Mouse (Mus musculus): ENCODE measurements around the gene Max. TPM values are rescaled to one million over a fixed set of nuclear protein-coding genes. Genes with fewer than 3 reads are reported as not detected.

Gene Max
- total RNA-seq, 2 experiments from 2014 or later, result 37.6 to 41.1 TPM

DNA sequence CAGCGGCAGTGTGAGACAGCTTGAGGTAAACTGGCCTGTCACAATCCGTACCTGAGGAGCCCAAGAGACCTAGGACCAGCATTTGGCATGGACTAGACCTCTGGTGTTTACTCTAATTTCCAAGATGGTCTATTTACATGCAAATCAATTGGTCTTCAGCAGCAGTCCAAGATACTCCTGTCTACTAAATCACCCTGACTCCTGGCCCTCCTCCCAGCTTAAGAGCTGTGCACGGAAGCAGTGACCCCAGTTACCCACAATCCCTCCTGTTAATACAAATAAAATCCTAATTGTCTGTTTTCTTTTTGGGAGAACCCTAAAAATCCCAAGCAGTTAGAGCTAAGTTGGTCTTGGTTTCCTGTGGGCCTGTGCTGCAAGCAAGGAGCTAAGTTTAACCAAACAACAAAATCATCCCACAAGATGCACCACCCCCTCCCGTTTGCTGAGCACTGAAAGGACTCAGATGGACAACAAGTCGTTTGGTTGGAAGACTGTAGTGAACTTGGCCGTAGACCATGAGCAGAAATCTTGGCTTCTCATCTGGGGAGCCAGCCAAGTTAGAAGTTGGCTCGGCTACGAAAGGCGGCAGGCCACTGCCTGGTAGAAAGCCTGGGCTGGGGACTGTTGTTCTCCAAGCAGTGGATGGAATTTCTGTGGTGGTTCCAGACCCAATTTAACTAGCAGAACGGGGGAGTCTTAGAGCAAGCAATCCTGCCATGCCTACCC is 7.1 kb downstream of the Max start:
- peak; percentile 78 for DNase-seq

DNA sequence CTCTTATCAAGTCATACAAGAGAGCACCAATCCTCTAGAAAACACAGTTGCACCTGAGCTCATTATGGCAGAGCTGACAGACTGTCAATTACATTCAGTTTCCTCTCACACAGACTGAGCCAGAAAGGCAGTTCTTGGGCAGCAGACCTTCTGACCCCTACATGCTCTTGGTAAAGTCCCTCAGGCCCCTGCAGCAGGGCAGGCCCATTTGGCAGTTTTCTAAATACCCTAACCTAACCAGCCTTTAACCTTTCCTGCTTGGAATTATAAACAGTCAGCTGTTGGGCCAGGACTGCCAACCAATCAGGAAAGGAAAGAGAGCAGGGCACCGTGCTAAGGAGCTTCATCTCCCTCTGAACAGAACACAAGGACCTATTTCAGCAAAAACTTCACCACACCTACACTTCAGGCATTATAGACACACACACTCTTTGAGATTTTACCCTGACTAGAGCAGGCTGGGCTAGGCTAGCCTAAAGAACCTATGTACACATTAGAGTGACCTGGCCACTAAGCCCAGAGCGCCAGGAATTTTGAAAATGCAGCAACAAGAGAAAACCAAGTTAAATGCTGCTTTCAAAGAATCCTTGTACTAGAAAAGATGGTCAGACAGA is 8.1 kb downstream of the Max start:
- no peak for DNase-seq

DNA sequence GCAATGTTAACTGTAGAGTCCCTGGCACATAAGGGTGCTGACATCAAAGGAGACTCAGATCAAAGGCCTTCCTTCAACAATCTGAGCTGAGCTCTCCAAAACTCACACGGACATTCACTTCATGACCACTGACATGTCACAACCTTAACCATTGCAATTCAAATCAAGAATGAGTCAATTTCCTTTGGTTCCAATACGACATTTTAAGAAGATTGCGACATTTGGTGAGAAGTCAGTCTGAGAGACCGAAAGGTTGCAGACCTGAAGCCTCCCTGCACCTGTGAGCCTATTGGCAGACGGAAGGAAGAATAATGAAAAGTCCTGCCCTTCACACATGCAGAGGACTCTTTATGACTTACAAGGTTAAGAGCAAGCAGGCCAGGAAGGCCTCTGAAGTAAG is 11.7 kb downstream of the Max start:
- DNase-seq, result no peak

DNA sequence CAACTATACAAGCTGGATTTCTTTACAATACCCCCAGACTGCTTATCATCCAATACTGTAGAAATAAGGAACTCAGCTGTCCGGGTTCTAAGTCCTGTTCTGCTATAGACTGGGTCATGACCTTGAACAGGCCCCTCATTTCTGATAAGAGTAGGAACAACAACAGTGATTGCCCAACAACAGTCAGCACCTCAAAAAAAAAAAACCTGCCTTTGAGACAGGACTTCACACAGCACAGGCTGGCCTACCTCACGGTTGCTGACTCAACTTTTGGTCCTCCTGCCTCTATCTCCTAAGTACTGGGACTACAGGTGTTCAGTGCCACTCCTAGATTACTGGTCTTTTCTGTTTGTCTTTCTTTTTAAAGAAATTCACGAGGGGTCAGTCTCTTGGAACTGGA is 13.2 kb downstream of the Max start:
- no peak for DNase-seq

DNA sequence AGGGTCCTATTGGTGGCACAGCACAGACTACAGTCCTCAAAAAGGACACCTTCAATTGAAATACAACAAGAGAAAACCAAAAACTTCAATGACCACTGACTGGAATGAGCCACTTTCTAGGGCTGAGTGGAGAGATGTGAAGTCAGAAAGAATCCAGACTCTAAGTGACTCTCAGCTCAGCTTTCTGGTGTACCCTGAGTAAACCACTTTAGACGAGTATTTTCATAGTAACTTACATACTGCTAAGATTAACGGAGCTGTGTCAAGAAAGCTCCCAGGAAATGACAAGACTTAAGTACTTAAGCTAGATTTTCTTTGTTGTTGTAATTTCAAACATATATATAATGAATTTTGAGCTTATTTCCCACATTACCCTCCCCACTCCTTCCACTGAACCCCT is 13.8 kb downstream of the Max start:
- DNase-seq, result no peak

DNA sequence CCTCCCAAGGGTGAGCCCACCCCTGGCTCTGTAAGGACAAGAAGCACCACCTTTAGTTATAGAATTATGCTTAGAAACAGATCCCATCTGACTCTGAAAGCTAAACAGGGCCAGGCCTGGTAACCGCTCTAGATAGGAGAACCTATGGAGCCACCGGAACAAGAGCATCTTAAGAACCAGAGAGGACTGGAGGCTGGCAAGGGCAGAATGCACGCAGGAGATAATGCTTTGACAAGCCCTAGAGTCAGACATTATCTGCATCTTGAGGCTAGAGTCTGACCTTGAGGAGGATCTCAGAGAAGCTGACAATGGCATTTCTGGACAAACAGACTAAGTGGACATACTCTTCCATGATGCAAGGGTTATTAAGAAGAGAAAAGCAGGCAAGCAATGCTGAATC is 14.5 kb downstream of the Max start:
- no peak for DNase-seq

DNA sequence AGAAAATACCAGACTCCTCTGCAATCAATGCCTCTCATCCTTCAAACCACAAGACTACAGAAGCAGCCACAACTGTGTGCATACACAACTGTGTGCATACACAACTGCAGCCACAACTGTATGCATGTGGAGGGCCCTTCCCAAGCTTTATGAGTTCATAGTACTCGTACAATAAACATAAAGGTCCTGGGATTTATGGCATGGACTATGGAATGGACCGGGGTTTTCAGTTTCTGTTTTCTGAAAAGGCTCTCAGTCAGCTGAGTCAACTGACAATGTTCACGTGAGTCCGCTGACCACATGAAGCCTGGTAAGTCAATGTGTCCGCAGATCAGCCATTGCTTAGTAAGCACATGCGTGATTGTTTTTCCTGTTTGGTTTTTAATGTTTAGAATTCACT is 18.5 kb downstream of the Max start:
- no peak for DNase-seq

DNA sequence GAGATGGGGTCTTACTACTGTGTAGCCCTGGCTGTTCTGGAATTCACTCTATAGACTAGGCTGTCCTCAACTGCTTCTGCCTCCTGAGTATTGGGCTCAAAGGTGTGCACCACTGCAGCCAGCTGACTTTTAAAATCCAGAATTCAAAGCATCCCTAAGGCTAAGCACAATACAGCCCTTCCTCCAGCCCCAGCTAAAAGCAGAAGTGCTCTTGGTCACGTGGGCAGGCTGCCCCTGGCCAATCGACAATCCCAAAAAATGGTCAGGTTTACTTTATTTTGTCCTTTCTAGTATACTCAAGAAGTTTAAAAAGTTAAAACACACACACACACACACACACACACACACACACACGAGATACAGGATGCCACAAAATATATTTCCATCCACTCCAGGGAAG is 19.0 kb downstream of the Max start:
- no peak for DNase-seq

DNA sequence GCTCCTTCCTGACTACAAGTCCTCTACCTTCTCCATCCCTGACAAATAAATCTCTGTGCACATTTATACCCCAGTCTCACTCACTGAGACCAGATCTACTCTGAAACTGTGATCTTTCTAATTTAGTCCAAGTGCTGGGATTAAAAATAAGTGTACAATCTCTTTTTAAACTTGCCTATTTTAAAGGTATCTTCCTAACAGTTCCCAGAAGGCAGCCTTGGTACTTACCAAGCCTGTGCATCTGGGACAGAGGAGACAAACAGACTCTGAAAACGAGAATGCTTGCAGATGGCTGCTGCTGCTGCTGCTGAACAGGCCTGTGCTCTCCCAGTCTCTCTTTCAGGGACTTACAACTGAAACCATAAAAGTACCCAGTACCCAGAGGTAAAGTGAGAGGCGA is 19.5 kb downstream of the Max start:
- no peak for DNase-seq

DNA sequence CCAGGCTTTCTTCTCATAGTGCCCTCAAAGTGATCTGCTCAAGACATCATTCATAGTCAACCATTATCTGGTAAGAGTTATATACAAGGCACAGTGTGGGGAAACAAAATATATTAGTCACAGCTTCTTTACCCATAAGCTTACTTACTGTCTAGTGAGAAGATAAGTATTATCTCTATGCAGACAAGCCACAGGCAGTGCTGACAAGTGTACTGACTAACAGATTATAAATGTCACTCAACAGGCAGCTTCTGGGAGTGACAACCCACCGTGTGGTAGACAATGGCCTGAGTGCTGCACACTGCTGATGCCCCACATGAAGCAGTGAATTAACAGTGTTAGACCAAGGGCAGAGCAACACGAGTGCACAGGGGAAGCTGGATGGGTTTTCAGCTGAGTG is 20.5 kb downstream of the Max start:
- DNase-seq, result no peak

DNA sequence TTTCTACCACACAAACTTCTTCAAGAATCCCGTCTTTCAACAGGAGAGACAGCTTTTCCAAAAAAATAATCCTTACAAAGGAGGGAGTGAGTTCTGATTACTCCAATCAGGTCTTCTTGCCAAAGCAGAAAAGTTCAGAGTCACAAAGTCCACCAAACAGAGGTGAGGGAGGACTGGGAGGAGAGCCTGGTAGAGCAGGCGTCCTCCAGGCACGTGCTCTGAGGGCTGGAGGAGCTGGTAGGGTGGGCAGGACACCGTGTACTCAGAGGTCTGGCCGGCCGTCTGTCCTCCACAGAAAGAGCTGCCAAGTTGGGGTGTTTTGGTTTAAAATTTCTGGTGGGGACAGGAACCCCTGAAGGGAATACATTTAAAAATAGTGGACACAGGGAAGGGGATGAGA is 24.0 kb downstream of the Max start:
- no peak for DNase-seq

DNA sequence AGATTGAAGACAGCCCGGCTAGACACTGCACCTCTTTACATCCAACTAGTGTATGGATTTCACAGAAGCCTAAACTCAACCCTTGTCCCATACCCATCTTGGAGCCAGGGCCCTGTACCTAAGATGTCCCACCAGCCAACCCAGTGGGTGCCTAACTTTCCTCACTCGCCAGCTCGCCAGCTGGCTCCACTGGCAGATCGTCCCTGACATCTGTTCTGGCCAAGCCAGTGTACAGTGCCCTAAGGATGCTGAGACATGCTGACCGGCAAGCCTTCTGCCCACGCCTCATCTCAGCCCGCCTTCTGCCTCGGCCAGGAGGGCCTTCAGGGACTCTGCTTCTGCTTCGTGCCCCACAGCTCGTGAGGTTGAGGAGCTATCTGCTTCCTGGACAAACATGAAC is 25.8 kb downstream of the Max start:
- DNase-seq, result no peak

DNA sequence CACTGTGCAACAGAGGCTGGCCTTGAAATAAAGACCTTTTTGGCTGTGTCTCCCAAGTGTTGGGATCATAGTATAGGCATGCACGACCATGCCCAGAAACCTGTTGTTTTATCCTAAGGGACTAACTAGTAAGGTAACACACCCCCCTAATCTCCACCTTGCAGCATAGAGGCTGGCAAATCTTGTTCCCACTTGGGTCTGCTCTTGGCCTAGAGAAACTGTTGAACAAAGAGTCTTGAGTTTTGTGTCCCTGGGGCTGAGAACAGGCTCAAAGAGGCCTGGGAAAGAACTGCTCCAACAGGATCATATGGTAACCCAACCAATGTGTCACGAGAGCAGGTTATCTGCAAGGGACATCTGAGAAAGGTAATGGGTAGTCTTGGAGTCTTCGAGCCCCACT is 27.6 kb downstream of the Max start:
- DNase-seq, result no peak

DNA sequence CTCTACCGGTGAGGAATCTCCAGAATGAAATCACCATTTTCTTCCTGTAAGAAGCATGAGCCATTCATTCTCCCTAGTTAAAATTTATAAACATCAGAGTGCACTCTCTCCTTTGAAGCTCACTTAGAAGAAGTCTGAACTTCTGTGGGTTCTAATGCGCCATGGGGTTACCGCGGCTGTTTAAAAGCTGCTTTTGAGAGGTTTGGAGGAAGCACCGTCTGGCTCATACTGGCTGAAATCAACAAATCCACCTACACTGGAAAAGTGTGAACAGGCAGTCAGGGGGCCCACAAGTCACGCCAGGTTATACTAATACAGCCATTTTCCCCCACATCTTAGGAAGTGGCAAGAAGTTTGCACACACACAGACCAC is 29.3 kb downstream of the Max start:
- DNase-seq, result no peak

DNA sequence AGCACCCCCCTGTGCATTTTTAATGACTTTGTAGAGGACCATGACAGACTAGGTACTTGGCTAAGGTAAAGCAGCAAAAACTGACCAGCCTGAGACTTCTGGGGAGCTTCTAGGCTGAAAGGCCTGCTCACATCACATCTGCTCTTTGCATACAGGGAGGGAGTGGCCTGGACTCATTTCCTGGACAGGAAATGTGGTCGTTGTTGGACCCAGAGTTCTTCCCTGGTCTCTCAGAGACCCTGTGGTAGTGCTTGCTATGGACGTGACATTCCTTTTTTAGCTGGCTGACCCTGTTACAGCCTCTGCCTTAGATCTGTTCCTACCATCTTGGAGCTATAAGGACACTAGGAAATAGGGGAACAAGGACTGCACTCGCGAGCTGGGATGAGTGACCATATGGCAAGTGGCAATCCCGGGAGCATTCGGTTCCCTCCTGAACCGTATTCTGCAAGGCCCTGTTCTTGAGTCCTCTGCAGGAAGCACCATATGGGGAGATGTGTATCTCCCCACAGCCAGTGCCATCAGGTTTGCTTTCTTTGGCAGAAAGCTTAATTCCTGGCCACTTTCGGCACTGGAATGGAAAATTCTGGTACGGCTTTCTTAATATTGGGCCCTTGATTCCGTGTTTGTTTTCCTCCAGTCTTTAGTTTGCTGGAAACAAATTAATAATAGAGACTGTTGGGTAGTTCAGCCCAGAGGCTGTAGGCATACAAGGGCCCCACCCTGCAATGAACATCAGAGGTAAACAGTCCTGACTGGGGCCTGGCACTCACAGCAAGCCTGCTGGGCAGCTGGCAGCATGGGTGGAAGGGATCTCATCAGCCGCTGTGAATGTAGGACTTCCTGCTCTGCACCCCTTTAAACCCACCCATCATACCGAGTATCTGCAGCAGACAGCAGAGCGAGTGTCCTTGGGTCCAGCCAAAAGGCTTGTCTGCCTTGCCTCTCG is 30.0 kb downstream of the Max start:
- DNase-seq, result no peak

DNA sequence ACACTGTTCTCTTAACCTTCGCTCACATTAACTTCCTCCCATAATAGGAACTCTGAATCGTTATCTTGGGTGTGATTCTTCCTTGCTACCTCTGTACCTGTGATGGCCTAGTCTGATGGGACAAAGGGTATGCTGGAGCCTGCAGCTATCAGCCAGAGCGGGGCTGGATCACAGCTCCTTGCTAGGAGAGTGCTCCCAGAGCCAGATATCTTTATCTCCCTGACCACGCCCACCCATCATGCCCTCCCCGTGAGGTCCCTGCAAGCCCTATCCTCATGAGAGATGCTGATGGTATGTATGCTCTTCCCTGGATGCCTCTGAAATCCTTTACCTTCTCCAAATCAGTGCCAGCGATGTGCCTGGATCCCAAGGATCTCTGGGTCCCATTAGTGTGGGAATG is 31.8 kb downstream of the Max start:
- no peak for DNase-seq

DNA sequence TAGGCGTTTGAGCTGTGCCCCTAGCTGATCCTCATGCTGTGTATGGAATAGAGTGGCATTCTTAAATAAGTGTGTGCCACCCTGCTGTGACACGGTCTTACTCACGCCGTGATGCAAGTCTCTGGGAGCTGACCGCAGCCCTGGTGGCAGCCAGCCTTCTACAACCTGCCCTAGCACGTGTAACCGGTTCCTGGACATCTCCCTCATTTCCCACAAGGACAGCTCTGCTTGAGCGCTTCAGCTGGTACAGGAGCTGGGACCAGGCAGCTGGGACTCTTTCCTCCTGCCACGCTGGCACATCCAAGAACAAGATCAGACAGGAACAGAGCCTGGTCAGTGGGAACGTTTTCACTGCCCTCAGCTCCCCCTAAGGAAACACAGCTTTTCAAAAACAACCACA is 34.5 kb downstream of the Max start:
- DNase-seq, result no peak

DNA sequence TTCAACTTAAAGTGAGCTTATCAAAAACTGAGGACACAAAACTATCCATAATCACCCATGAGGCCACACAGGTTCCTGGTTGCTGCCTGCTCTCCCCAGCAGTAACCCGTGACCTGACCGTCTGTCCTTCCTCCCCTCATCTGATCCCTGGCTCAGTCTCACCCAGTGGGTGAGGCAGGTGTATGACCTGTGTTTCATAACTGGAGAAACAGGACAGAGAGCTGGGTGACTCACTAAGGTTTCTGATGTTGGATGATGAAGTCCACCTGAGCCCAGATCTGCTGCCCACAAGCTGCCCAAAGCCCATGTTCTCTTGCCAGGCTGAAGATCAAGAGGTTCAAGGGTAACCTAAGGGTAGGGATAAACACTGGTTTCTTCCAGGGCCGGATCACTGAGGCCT is 35.0 kb downstream of the Max start:
- DNase-seq, result no peak

DNA sequence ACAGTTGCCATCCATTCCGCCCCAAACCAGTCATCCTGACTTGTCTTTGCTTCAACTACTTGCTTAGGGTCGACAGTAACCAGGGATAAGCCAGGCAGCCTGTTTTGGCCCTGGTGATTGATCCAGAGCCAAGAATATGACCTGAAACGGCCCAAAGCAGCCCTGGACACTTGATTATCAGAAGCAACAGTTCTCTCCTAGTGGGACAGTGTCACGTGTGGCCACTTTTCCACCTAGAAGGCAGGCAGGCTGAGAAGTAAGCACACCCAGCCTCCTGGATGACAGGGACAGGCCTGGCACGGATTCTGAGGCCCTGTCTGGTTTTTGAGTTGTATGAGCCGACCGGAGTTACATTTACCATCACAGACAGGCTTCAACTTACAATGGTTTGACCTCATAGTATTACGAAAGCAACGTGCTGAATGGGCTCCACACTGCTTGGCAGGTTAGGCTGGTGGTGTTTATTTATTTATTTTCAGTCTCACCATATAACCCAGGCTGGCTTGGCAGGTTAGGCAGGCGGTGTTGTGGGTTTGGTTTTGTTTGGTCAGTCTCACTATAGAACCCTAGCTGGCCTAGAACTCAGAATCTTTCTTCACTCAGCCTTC is 35.6 kb downstream of the Max start:
- peak; percentile 62 for DNase-seq

DNA sequence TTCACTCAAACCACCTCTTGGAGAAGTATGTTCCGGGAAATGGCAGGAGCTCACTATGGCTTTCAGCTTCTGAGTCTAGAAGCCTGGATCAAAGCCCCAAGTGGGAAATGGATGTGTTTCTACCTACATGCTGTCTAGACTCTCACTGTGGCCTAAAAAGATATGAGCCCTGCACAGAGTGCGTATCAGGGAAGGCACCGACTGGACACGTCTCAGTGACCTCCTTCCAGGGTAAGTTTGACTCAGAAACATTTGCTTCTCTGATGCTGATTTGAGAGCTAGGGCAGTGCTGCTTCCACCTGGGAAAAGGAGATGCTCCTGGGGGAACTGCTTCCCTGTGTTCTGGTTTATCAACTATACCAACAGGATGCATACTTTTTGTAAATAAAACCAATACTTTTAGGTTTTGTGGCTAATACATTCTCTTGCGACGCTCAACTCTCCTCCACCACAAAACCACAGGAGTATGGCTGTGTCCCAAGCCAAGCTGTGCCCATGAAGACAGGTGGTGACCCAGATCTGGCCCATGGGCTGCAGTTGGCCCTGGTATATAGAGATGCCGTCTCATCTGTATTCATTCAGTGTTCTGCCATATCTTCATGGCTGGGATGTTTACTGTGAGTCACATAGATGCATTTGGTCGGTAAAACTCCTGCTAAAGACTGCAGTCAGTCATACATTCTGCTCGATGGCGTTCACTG is 36.9 kb downstream of the Max start:
- no peak for DNase-seq

DNA sequence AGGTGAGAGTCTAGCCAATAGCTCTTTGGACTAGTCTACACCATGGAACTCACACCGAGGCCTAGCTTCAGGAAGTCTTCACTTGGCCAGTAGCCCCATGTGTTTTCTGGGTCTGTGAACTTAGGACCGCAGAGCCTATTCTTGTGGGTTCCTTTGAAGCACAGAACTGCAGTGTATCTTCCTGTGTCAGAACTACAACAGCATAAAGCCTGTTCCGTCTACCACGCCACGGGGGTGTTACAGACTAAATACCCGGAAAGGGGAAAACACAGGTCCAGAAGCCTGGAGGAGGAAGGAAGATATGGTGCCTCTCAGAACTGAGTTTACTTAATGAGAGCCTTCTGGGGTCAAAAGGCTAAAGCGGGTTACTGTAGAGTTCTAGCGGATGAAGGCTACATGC is 38.9 kb downstream of the Max start:
- DNase-seq, result no peak

DNA sequence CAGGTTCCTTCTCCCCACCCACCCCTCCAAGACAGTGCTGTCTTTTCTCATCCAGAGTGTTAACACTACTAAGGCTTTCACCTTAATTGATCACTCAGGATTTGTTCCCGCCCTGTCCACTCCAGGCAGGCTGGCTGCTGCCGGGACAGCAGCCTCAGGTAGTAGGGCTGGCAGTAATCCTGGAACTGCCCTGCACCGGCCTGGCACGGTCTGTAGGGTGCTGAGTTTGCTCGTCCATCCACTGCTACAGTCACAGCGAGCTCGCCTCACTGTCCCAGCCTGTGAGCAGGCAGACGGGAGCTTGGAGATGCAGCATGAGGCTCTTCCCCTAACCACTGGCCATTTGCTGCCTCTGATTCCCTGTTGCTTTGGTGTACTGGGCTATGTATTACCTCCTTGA is 41.0 kb downstream of the Max start:
- DNase-seq, result no peak

DNA sequence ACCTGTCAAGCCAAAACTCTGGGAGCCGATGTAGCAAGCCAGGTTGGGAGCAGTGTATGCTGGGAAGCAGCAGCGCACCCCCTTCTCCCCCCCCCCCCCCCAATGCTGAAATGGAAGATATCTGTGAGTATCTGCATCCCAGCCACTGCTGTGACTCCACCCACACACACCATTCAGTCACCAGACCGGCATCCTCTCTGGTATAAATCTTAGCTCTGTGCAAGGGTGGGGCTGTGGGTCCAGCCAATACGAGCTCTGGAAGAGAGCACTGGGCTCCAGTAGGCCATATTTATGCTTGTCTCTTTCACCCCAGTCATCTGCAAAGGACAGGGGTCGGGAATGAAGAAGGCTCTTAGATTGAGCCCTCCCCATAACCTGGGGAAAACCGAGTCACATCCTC is 41.6 kb downstream of the Max start:
- DNase-seq, result no peak
